Mouse (Mus musculus): ENCODE data around the gene Rps9.

GRCm38 (mm10) chr7:3674507-3675227 lies 29.1 kb upstream of the Rps9 start:
- TF ChIP-seq CTCF (IDR thresholded peaks at IDR 0.05; ENCODE audit: low read depth) (peak; percentile 89), EP300 (IDR thresholded peaks at IDR 0.05; ENCODE audit: low read depth) (no peak)
